Mouse (Mus musculus): ENCODE results near the gene Calm3. TPM values are rescaled to one million over a fixed set of nuclear protein-coding genes. Genes with fewer than 3 reads are reported as not detected.

Calm3 gene
- polyA plus RNA-seq, 1 experiment from 2014 or later, result 527 TPM

DNA sequence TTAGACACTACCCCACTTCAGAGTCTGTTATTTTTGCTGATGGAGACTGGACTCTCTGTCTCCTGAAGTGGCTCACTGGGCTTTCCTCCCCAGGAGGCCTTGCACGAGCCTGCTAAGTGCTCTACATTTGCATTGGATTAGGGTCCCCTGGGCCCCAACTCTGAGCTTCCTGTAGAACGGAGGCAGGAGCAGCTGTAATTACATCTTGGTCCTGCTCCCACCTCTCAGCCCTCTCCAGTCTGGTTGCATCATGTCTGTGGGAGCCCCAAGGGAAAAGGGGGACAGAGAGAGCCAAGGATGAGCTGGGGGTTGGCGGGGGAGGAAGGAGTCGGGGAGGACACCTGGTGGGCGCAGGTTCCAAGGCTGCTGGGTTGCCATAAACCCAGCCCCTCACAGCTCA lies 23.4 kb downstream of the Calm3 start:
- Histone ChIP-seq H3K4me1 (replicated peaks; ENCODE audit: control insufficient read depth, insufficient read depth, low read length) (peaks cover 10% of the 10 kb centered on the region; the same call in 1 of the 2 replicates), H3K9me3 (ENCODE audit: control insufficient read depth, low read length) (no peaks in the 10 kb centered on the region), H3K36me3 (replicated peaks; ENCODE audit: control insufficient read depth, insufficient read depth) (no peaks in the 10 kb centered on the region), H3K9ac (no peak overlapping the region), H3K4me2 (replicated peaks) (no peak overlapping the region), H3K27ac (no peak overlapping the region), H3K27me3 (ENCODE audit: control insufficient read depth, insufficient read depth, low read length) (peaks cover under 1% of the 10 kb centered on the region; the same call in 1 of the 2 replicates), H3K4me3 (replicated peaks; ENCODE audit: low read length) (no peak overlapping the region)
- ATAC-seq (ENCODE audit: low FRiP score), result peak; percentile 21; the same call in 1 of the 2 replicates
- DNase-seq (ENCODE audit: low spot score), result no peak
- 22% methylated on average over 5 of the region's 5 CpGs for WGBS

- peak overlapping the region; percentile 48 for H3K4me2 ChIP-seq (replicated peaks)
- peak overlapping the region; percentile 15; the same call in 1 of the 2 replicates for H3K4me3 ChIP-seq (replicated peaks; ENCODE audit: low read length)
- no peak for DNase-seq (ENCODE audit: low spot score)
- H3K36me3 ChIP-seq (replicated peaks; ENCODE audit: control insufficient read depth, insufficient read depth), result no peaks in the 10 kb centered on the region
- peaks cover 17% of the 10 kb centered on the region for H3K27me3 ChIP-seq (ENCODE audit: control insufficient read depth, insufficient read depth, low read length)
- H3K27ac ChIP-seq, result no peak overlapping the region
- ATAC-seq (ENCODE audit: low FRiP score), result no peak
- H3K9me3 ChIP-seq (ENCODE audit: control insufficient read depth, low read length), result no peaks in the 10 kb centered on the region
- peaks cover 17% of the 10 kb centered on the region for H3K4me1 ChIP-seq (replicated peaks; ENCODE audit: control insufficient read depth, insufficient read depth, low read length)
- WGBS, result 27% methylated on average over 10 of the region's 10 CpGs
- 0 out of 2 replicates have a peak overlapping the region, but pooled peaks have one; percentile 20 for H3K9ac ChIP-seq
Observed at GRCm38 (mm10) chr7:16895511-16895910, 28.4 kb downstream of the Calm3 start.

GRCm38 (mm10) chr7:16895000-16895399 lies 28.9 kb downstream of the Calm3 start:
- ATAC-seq (ENCODE audit: low FRiP score) (peak; percentile 7), DNase-seq (ENCODE audit: low spot score) (peak; percentile 75)
- Histone ChIP-seq H3K27me3 (ENCODE audit: control insufficient read depth, insufficient read depth, low read length) (peaks cover 17% of the 10 kb centered on the region), H3K9me3 (ENCODE audit: control insufficient read depth, low read length) (no peaks in the 10 kb centered on the region), H3K27ac (0 out of 2 replicates have a peak overlapping the region, but pooled peaks have one; percentile 32), H3K4me3 (replicated peaks; ENCODE audit: low read length) (peak overlapping the region; percentile 15; the same call in 1 of the 2 replicates), H3K36me3 (replicated peaks; ENCODE audit: control insufficient read depth, insufficient read depth) (no peaks in the 10 kb centered on the region), H3K4me2 (replicated peaks) (peak overlapping the region; percentile 48), H3K9ac (peak overlapping the region; percentile 20; the same call in 1 of the 2 replicates), H3K4me1 (replicated peaks; ENCODE audit: control insufficient read depth, insufficient read depth, low read length) (peaks cover 15% of the 10 kb centered on the region)
- WGBS, result 2% methylated on average over 24 of the region's 24 CpGs

DNA sequence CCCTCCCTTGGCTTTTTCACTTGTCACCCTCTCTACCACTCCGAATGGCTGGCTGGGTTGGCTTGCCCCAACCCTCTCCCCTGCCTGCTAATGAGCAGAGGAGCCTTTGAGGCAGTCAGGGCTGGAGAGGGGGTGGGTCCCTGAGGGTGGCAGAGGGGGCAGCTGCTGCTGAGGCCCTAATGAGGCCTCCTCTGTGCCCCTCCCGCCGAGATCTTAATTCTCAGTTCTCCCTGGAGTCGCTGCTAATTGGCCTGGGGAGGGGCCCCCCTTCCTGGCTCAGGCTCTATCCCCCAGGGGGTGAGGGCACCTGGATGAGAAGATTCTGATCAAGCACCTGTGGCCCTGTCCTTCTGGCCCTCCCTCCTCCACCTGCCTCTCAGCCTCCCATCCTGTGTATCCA lies 29.6 kb downstream of the Calm3 start:
- Histone ChIP-seq H3K9me3 (ENCODE audit: control insufficient read depth, low read length) (no peaks in the 10 kb centered on the region), H3K27me3 (ENCODE audit: control insufficient read depth, insufficient read depth, low read length) (peaks cover 17% of the 10 kb centered on the region), H3K36me3 (replicated peaks; ENCODE audit: control insufficient read depth, insufficient read depth) (no peaks in the 10 kb centered on the region), H3K4me1 (replicated peaks; ENCODE audit: control insufficient read depth, insufficient read depth, low read length) (peaks cover 15% of the 10 kb centered on the region), H3K4me3 (replicated peaks; ENCODE audit: low read length) (no peak overlapping the region), H3K9ac (no peak overlapping the region), H3K27ac (0 out of 2 replicates have a peak overlapping the region, but pooled peaks have one; percentile 32), H3K4me2 (replicated peaks) (peak overlapping the region; percentile 48)
- DNase-seq (ENCODE audit: low spot score), result no peak
- WGBS, result 1% methylated on average over 4 of the region's 4 CpGs
- peak; percentile 32 for ATAC-seq (ENCODE audit: low FRiP score)

- Histone ChIP-seq H3K27me3 (ENCODE audit: control insufficient read depth, insufficient read depth, low read length) (peaks cover 17% of the 10 kb centered on the region), H3K36me3 (replicated peaks; ENCODE audit: control insufficient read depth, insufficient read depth) (no peaks in the 10 kb centered on the region), H3K9me3 (ENCODE audit: control insufficient read depth, low read length) (no peaks in the 10 kb centered on the region), H3K4me1 (replicated peaks; ENCODE audit: control insufficient read depth, insufficient read depth, low read length) (peaks cover 15% of the 10 kb centered on the region), H3K4me3 (replicated peaks; ENCODE audit: low read length) (no peak overlapping the region), H3K4me2 (replicated peaks) (no peak overlapping the region), H3K27ac (no peak overlapping the region), H3K9ac (no peak overlapping the region)
- DNase-seq (ENCODE audit: low spot score), result no peak
- WGBS, result 2% methylated on average over 6 of the region's 6 CpGs
- no peak for ATAC-seq (ENCODE audit: low FRiP score)
Observed at GRCm38 (mm10) chr7:16893612-16894011, 30.3 kb downstream of the Calm3 start.

GRCm38 (mm10) chr7:16892352-16892730 lies 31.6 kb downstream of the Calm3 start:
- Histone ChIP-seq H3K4me2 (replicated peaks) (peak overlapping the region; percentile 48), H3K36me3 (replicated peaks; ENCODE audit: control insufficient read depth, insufficient read depth) (peaks cover 2% of the 10 kb centered on the region), H3K9me3 (ENCODE audit: control insufficient read depth, low read length) (no peaks in the 10 kb centered on the region), H3K27me3 (ENCODE audit: control insufficient read depth, insufficient read depth, low read length) (peaks cover 17% of the 10 kb centered on the region), H3K27ac (no peak overlapping the region), H3K4me3 (replicated peaks; ENCODE audit: low read length) (no peak overlapping the region), H3K4me1 (replicated peaks; ENCODE audit: control insufficient read depth, insufficient read depth, low read length) (peaks cover 15% of the 10 kb centered on the region), H3K9ac (no peak overlapping the region)
- WGBS, result 53% methylated on average over 9 of the region's 9 CpGs
- DNase-seq (ENCODE audit: low spot score) (no peak), ATAC-seq (ENCODE audit: low FRiP score) (peak; percentile 6; the same call in 1 of the 2 replicates)

- Histone ChIP-seq H3K27me3 (ENCODE audit: control insufficient read depth, insufficient read depth, low read length) (peaks cover 18% of the 10 kb centered on the region), H3K4me2 (replicated peaks) (peak within 1 kb of the TSS; percentile 48), H3K9ac (no peak within 1 kb of the TSS), H3K9me3 (ENCODE audit: control insufficient read depth, low read length) (no peaks in the 10 kb centered on the region), H3K4me1 (replicated peaks; ENCODE audit: control insufficient read depth, insufficient read depth, low read length) (peaks cover 15% of the 10 kb centered on the region), H3K4me3 (replicated peaks; ENCODE audit: low read length) (peak within 1 kb of the TSS; percentile 9; the same call in 1 of the 2 replicates), H3K36me3 (replicated peaks; ENCODE audit: control insufficient read depth, insufficient read depth) (peaks cover 7% of the 10 kb centered on the region), H3K27ac (no peak within 1 kb of the TSS; the same call in 1 of the 2 replicates)
- peak; percentile 66 for ATAC-seq (ENCODE audit: low FRiP score)
- DNase-seq (ENCODE audit: low spot score), result peak; percentile 89
- under 1% methylated on average over 30 of the region's 30 CpGs for WGBS
Observed at GRCm38 (mm10) chr7:16891641-16892351, 32.1 kb downstream of the Calm3 start, which contains the start of gene Gng8. Gng8 (plus strand) TSS chr7:16891786.

DNA sequence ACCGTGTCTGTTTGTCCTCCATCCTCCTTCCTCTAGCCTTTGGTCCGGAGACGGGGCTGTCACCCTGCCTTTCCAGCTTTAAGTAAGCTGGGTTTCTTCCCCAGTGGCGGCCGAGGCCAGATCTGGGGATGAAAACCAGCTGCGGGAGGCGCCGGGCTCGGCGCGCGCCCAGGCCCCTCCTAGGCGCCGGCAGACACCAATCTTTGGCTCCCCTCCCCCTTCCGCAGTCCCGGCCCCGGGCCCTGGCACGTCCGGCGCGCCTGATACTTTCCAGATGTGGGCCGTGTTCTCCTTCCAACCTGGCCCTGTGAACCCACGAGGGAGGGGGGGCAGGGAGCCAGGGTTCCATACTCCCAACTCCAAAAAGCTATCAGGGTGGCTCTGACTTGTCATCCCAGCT lies 33.0 kb downstream of the Calm3 start:
- no peak for ATAC-seq (ENCODE audit: low FRiP score)
- Histone ChIP-seq H3K4me2 (replicated peaks) (peak overlapping the region; percentile 48), H3K9me3 (ENCODE audit: control insufficient read depth, low read length) (peaks cover 2% of the 10 kb centered on the region; the same call in 1 of the 2 replicates), H3K27me3 (ENCODE audit: control insufficient read depth, insufficient read depth, low read length) (peaks cover 26% of the 10 kb centered on the region), H3K36me3 (replicated peaks; ENCODE audit: control insufficient read depth, insufficient read depth) (peaks cover 16% of the 10 kb centered on the region), H3K4me1 (replicated peaks; ENCODE audit: control insufficient read depth, insufficient read depth, low read length) (peaks cover 15% of the 10 kb centered on the region), H3K4me3 (replicated peaks; ENCODE audit: low read length) (no peak overlapping the region), H3K9ac (no peak overlapping the region), H3K27ac (no peak overlapping the region; the same call in 1 of the 2 replicates)
- DNase-seq (ENCODE audit: low spot score), result no peak
- WGBS, result 2% methylated on average over 23 of the region's 23 CpGs

DNA sequence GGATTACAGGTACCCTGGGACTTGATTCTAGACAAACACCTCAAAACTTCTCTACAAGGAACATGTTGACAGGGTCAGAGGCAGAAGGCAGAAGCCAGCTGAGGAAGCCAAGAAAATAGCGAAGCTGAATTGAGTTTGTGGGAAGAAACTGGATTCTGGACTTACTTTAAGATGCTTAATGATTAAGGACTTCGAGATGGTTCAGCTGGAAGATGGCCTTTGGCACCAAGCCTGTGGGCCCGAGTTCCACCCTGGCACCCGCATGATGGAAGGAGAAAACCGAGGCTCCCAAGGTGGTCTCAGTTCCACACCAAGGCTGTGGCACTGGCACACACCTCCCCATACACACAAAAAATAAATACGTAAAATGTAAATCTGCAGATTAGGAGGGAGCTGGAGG lies 33.4 kb downstream of the Calm3 start:
- peak overlapping the region; percentile 48; the same call in 1 of the 2 replicates for H3K4me2 ChIP-seq (replicated peaks)
- WGBS, result 57% methylated on average over 6 of the region's 6 CpGs
- H3K9me3 ChIP-seq (ENCODE audit: control insufficient read depth, low read length), result peaks cover 6% of the 10 kb centered on the region; the same call in 1 of the 2 replicates
- no peak overlapping the region; the same call in 1 of the 2 replicates for H3K27ac ChIP-seq
- H3K27me3 ChIP-seq (ENCODE audit: control insufficient read depth, insufficient read depth, low read length), result peaks cover 30% of the 10 kb centered on the region
- peaks cover 14% of the 10 kb centered on the region for H3K4me1 ChIP-seq (replicated peaks; ENCODE audit: control insufficient read depth, insufficient read depth, low read length)
- no peak overlapping the region for H3K9ac ChIP-seq
- ATAC-seq (ENCODE audit: low FRiP score), result no peak
- no peak overlapping the region for H3K4me3 ChIP-seq (replicated peaks; ENCODE audit: low read length)
- no peak for DNase-seq (ENCODE audit: low spot score)
- H3K36me3 ChIP-seq (replicated peaks; ENCODE audit: control insufficient read depth, insufficient read depth), result peaks cover 20% of the 10 kb centered on the region
